Mouse (Mus musculus) cerebellum, adult (tissue): Measurements from ENCODE around the gene Frmpd1.

Experiments
- ATAC-seq: cut with Nextera tagmentation; 2 replicates; pipeline ENCODE4 v1.9.2; 2017; ENCODE audit warnings: mild to moderate bottlenecking, moderate library complexity, mixed read lengths; ENCODE audit not compliant: insufficient number of reproducible peaks, low FRiP score, low TSS enrichment

Gene Frmpd1

DNA sequence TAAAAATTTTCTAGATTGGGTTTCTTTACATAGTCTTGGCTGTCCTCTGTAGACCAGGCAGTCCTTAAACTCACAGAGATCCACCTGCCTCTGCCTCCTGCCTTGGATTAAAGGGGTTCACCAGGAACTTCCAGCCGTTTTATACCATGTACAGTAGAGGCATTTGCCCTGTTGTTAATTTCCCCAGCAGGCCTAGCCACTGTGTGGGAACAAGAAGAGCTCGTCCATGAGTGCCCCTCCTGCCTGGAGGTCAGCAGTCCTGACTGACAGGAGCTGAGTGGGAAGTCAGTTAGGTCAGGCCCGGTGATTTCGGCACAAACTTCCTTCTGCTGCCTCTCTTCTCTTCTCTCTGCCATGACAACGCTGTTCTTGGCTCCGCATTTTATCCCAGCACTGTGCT is 123.9 kb downstream of the Frmpd1 start:
- ATAC-seq, result no peak

DNA sequence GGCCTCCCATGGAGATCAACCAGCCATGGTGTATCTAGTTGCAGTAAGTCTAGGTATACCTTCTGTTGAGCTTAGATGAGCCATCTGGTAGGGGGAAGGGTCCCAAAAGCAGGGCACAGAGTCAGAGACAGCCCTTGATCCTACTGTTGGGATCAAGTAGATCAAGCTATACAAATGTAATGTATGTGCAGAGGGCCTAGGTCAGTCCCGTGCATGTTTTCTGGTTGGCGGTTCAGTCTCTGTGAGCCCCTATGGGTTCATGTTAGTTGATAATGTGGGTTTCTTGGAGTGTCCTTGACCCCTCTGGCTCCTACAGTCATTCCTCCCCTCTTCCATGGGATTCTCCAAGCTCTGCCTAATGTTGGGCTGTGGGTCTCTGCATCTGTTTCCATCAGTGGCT is 126.4 kb downstream of the Frmpd1 start:
- no peak for ATAC-seq

DNA sequence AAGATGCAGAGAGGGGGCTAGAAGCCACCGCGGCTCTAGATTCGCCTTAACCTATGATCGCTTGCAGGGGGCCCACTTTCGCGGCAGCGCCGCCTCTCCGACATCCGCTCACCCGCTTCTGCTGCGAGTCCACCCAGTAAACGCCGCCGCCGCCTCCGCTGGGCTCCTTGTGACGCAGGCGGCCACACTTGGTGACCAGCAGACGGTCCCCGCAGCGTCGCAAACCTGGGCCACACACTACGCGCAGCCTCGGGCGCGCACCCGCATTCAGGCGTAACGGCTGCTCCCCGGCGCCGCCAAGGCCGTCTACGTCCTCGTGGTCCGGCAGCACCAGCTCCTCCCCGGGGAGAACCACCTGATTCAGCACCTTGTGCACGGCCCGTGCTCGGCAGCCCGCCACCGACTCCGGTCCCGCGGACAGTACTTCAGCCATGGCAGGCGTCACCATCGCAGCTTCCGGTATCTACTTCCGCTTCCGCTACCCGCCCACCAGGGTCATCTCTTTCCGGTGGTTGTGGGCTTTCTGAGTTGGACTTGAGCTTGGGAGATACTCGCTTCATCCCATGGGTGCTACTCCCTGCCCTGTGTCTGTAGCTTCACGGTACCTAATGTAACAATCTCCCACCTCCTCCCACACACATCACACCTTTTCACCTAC is 135.6 kb downstream of the Frmpd1 start:
- ATAC-seq, result peak; percentile 90

DNA sequence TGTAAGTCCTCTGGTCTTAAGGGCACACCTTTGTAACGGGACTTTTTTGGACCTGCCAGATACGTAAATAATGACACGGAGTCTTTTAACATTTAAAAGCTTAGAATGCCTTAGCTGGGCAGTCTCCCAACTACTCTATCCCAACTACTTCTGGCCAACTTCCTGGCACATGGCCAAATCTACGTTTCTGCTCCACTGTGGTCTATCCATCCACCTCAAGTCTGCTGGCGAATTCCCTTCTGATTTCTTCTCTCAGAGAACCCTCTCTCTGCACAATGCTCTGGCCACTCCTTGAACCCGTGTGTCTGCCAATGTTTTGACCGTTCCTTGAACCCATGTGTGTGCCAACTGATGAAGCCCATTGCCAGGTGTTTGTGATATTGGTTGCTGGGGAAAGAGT is 146.5 kb downstream of the Frmpd1 start:
- ATAC-seq, result no peak

DNA sequence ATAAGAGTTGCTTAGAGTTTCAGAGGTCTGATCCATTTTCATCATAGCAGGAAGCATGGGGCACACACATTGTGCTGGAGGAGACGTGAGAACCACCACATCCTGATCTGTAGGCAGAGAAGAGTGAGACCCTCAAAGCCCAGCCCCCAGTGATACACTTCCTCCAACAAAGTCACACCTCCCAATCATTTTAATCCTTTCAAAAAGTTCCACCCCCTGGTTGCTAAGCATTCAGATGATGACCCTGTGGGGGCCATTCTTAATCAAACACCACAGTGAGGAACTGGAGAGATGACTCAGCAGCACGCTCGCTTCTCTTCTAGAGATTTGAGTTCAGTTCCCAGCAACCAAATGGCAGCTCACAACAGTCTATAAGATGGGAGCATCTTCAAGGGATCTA is 147.8 kb downstream of the Frmpd1 start:
- no peak for ATAC-seq
